Mouse (Mus musculus) brown adipose tissue, adult 24 weeks (tissue): ENCODE data around the gene Rtn4rl1. TPM values are rescaled to one million over a fixed set of nuclear protein-coding genes. Genes with fewer than 3 reads are reported as not detected.

Experiments used
- H3K27ac ChIP-seq: fragments of 200-500 bp; replicated peaks from 2 replicates; pipeline ENCODE4 v1.5.1; 2012; ENCODE audit warnings: low read depth, mild to moderate bottlenecking, low read length
- H3K4me1 ChIP-seq: fragments of 200-500 bp; 2 replicates; pipeline ENCODE4 v1.6.1; 2012; ENCODE audit warnings: low read length, mixed read lengths; ENCODE audit not compliant: control insufficient read depth, insufficient read depth, insufficient read length
- H3K4me3 ChIP-seq: fragments of 200-500 bp; 2 replicates; pipeline ENCODE4 v1.5.1; 2012; ENCODE audit warnings: low read depth, mild to moderate bottlenecking, low read length, moderate library complexity; ENCODE audit not compliant: insufficient read depth
- polyA plus RNA-seq: library from polyadenylated mRNA; stranded (reverse); fragments of >200 nt; gene quantifications from 2 replicates; pipeline ENCODE4 v1.2.4, GENCODE M21; 2012; ENCODE audit not compliant: missing spikeins, insufficient read depth, insufficient read length

Gene Rtn4rl1
- polyA plus RNA-seq, 1 experiment, result 5.3 TPM

- Histone ChIP-seq H3K27ac (no peak overlapping the region), H3K4me1 (peaks cover 8% of the 10 kb centered on the region), H3K4me3 (no peak overlapping the region)
Observed at GRCm38 (mm10) chr11:75257056-75257648, 63.6 kb downstream of the Rtn4rl1 start.

DNA sequence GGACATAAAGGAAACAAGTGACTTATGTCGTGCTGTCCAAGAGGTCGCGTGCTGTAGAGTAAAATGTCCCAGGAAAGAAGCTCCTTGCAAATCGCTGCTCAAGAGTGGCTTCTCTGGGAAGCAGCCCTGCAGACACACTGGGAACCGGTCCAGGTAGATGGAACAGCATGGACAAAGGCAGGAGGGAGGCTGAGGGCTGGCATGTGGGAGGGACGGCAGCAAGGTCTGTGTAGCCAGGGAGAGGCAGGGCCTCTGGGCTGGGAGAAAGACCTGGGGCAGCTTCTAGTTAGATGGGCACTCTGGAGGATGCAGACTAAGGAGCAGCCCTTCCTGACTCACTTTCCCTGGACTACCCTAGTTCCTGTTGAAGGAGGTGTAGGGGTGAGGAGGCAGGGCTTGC is 65.8 kb downstream of the Rtn4rl1 start:
- Histone ChIP-seq H3K4me1 (peaks cover 15% of the 10 kb centered on the region), H3K4me3 (no peak overlapping the region), H3K27ac (no peak overlapping the region)

DNA sequence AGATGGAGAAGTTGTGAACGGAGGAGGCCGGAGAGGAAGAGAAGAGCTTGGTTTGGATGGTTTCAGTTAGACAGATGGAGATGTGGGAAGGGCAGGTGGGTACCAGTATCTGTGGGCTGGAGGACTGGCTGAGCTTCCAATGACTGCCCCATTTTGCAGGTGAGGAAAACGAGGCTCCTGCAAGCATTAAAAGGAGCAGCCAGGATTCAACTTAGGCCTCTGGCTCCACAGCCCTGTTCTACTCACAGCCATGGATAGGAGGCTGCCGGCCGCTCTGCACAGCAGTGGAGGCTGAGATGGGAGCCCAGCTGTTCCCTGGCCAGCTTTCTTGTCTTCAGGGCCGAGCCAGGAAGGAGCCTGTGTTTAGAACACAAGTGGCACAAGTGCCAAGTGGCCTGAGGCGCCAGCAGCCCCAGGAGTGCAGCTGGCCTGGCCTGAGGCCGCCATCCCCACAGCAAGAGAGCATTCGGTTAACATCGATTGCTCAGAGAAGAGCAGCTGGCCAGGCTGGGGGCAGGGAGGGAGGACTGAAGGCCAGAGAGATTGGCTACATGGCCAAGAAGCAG is 66.5 kb downstream of the Rtn4rl1 start:
- Histone ChIP-seq H3K4me3 (no peak overlapping the region), H3K4me1 (peaks cover 15% of the 10 kb centered on the region), H3K27ac (no peak overlapping the region)

GRCm38 (mm10) chr11:75261016-75261415 is 67.4 kb downstream of the Rtn4rl1 start:
- Histone ChIP-seq H3K4me3 (no peak overlapping the region), H3K27ac (no peak overlapping the region), H3K4me1 (peaks cover 15% of the 10 kb centered on the region)

DNA sequence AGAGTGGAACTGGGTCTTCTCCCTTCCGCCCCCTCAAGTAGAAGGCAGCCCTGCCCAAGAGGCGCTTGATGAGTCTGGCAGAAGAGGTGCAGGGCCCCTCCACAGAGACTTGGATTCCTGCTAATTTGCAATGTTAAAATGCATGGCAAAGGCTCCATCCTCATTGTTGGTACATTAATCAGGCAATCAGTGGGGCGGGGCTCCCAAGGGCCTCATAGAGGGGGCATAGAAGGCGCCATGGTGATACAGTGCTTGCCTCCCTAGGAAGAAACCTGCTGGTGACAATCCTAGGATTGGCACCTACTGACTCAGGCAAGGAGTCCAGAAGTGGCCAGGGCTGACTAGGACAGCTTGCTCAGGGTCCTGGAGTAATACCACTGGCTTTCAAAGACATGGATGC is 68.1 kb downstream of the Rtn4rl1 start:
- Histone ChIP-seq H3K4me1 (peaks cover 15% of the 10 kb centered on the region), H3K4me3 (no peak overlapping the region), H3K27ac (no peak overlapping the region)

DNA sequence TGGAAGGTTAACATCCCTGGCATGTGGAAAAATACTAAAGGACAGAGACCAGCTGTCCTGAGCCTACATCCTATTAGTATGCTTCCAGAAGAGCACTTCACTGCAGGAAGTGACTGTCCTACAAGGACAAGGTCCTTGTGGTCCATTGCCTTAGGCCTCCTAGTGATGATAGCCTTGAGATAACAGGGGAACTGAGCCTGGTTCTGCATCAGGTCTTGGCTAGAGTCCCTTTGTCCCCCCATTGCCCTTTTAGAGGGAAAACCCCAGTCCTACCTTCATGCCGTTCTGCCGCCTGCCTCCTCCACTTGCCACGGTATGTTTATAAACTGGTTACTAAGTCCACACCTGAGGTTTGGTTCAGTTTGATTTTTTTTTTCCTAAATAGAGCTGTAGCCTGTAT is 68.6 kb downstream of the Rtn4rl1 start:
- no peak overlapping the region for H3K4me3 ChIP-seq
- no peak overlapping the region for H3K27ac ChIP-seq
- peaks cover 15% of the 10 kb centered on the region for H3K4me1 ChIP-seq

GRCm38 (mm10) chr11:75262791-75263190 is 69.2 kb downstream of the Rtn4rl1 start:
- no peak overlapping the region for H3K4me3 ChIP-seq
- H3K27ac ChIP-seq, result no peak overlapping the region
- peaks cover 17% of the 10 kb centered on the region for H3K4me1 ChIP-seq

GRCm38 (mm10) chr11:75263274-75263963 is 69.8 kb downstream of the Rtn4rl1 start:
- H3K27ac ChIP-seq, result peak overlapping the region; percentile 38
- H3K4me1 ChIP-seq, result peaks cover 19% of the 10 kb centered on the region
- no peak overlapping the region for H3K4me3 ChIP-seq

- H3K4me3 ChIP-seq, result no peak overlapping the region
- peaks cover 23% of the 10 kb centered on the region for H3K4me1 ChIP-seq
- H3K27ac ChIP-seq, result peak overlapping the region; percentile 38
Observed at GRCm38 (mm10) chr11:75263964-75264312, 70.4 kb downstream of the Rtn4rl1 start.

DNA sequence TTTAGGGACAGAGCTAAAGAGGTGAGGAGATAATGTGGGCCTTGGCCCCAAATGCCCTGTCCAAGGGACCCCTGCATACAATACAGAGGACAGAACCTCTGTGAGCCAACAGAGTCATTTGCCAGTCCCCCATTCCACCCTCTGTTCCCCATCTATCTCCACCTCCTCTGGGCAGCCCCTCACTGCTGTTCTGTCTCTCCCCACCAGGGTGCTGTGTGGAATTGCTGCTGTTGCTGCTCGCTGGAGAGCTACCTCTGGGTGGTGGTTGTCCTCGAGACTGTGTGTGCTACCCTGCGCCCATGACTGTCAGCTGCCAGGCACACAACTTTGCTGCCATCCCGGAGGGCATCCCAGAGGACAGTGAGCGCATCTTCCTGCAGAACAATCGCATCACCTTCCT is 71.0 kb downstream of the Rtn4rl1 start:
- H3K4me1 ChIP-seq, result peaks cover 26% of the 10 kb centered on the region
- H3K27ac ChIP-seq, result peak overlapping the region; percentile 7; the same call in 1 of the 2 replicates
- H3K4me3 ChIP-seq, result no peak overlapping the region

DNA sequence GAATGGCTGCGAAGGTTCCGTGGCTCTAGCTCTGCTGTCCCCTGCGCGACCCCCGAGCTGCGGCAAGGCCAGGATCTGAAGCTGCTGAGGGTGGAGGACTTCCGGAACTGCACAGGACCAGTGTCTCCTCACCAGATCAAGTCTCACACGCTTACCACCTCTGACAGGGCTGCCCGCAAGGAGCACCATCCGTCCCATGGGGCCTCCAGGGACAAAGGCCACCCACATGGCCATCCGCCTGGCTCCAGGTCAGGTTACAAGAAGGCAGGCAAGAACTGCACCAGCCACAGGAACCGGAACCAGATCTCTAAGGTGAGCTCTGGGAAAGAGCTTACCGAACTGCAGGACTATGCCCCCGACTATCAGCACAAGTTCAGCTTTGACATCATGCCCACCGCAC is 72.0 kb downstream of the Rtn4rl1 start:
- Histone ChIP-seq H3K4me3 (no peak overlapping the region), H3K27ac (no peak overlapping the region), H3K4me1 (peaks cover 26% of the 10 kb centered on the region)

GRCm38 (mm10) chr11:75267826-75268281 is 74.3 kb downstream of the Rtn4rl1 start:
- Histone ChIP-seq H3K4me3 (no peak overlapping the region), H3K4me1 (peaks cover 15% of the 10 kb centered on the region)

GRCm38 (mm10) chr11:75268492-75268891 is 74.9 kb downstream of the Rtn4rl1 start:
- Histone ChIP-seq H3K27ac (peak overlapping the region; percentile 63), H3K4me1 (peaks cover 11% of the 10 kb centered on the region), H3K4me3 (no peak overlapping the region)

More at GRCm38 (mm10) chr11:75267826-75268281, 74.3 kb downstream of the Rtn4rl1 start:
- H3K27ac ChIP-seq, result peak overlapping the region; percentile 63

DNA sequence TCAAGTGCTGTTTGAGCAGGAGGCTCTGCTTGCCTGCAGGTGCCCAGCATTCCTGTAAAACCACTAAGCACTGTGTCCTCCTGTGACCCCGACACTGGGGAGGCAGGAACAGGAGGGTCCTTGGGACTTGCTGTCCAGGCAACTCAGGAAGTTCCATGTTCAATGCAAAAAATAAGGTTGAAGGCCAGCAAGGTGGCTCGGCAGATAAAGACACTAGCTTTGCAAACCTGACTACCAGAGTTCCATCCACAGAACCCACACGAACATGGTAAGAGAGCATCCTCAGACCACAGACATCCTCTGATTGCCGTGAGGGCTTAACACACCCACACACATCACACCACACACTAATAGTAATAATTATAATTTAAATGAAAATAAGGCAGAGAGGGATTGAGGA is 75.6 kb downstream of the Rtn4rl1 start:
- Histone ChIP-seq H3K27ac (peak overlapping the region; percentile 32; the same call in 1 of the 2 replicates), H3K4me3 (no peak overlapping the region), H3K4me1 (peaks cover 11% of the 10 kb centered on the region)

DNA sequence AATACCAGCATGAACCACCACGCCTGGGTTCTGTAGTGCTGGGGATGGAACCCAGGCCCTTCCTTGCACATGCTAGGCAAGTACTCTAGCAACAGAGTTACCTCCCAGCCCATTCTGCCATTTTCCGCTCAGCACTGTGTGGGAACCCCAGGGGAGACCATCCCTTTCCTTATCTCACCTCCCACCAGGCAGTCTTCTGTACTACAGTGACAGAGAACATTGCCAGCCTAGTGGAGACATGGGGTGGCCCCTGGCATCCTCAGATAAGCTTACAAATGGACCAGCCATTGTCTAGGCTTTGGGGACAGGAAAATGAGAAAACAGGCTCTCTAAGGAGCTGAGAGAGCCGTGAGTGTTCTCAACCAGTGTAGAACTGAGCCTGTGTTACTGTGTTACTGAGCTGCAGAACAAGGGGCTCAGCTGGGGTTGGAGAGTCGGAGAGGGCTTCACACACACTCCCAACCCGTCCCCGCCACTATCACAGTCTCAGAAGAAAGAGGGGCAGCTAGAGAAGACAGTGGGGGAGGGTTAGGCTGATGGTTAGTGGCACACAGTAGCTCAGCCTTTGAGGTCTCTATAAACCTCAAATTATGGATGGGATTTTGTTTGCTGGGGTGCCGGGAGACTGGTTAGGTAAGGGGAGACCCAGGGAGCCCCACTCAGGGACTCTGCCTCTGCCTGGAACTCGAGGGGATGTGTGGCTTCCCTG is 76.8 kb downstream of the Rtn4rl1 start:
- Histone ChIP-seq H3K4me1 (peaks cover 11% of the 10 kb centered on the region), H3K27ac (no peak overlapping the region), H3K4me3 (no peak overlapping the region)
